Mouse (Mus musculus) limb, embryonic 15.5 days (tissue): ENCODE results near the gene Ear1. TPM values are rescaled to one million over a fixed set of nuclear protein-coding genes. Genes with fewer than 3 reads are reported as not detected.
"Not testable (repeated sequence)": the region's sequence is repeated elsewhere in the genome, so short reads cannot be mapped to it uniquely, and the experiment has no call there.

Experiments
- ATAC-seq: fragments of 200-750 bp; cut with Nextera tagmentation; 2 replicates; pipeline ENCODE4 v1.8.0; 2017; ENCODE audit warnings: low read depth, moderate TSS enrichment; ENCODE audit not compliant: insufficient number of reproducible peaks, low FRiP score, low TSS enrichment
- H3K27ac ChIP-seq: fragments of 300-500 bp; sonication (generic); 2 replicates; pipeline ENCODE4 v1.5.1; 2015; ENCODE audit warnings: moderate library complexity, mild to moderate bottlenecking, inconsistent platforms
- H3K27me3 ChIP-seq: fragments of 300-500 bp; sonication (generic); 2 replicates; pipeline ENCODE4 v1.6.1; 2015; ENCODE audit warnings: inconsistent platforms
- H3K36me3 ChIP-seq: fragments of 300-500 bp; sonication (generic); 2 replicates; pipeline ENCODE4 v1.6.1; 2015; ENCODE audit warnings: inconsistent platforms
- H3K4me1 ChIP-seq: fragments of 300-500 bp; sonication (generic); 2 replicates; pipeline ENCODE4 v1.6.1; 2015; ENCODE audit warnings: inconsistent platforms
- H3K4me2 ChIP-seq: fragments of 300-500 bp; sonication (generic); 2 replicates; pipeline ENCODE4 v1.6.1; 2015; ENCODE audit warnings: mild to moderate bottlenecking, inconsistent platforms
- H3K4me3 ChIP-seq: fragments of 300-500 bp; sonication (generic); 2 replicates; pipeline ENCODE4 v1.5.1; 2015; ENCODE audit warnings: mild to moderate bottlenecking, inconsistent platforms
- H3K9ac ChIP-seq: fragments of 300-500 bp; sonication (generic); 2 replicates; pipeline ENCODE4 v1.6.1; 2015; ENCODE audit warnings: inconsistent platforms
- H3K9me3 ChIP-seq: fragments of 300-500 bp; sonication (generic); 2 replicates; pipeline ENCODE4 v1.6.1; 2016; ENCODE audit warnings: inconsistent platforms
- WGBS: fragments of 180-500 bp; shearing (Covaris S2); methylation state at CpG from one replicate; pipeline ENCODE4 v1.1.7; 2015; 5-methylcytosine and 5-hydroxymethylcytosine counted together
- polyA plus RNA-seq: library from polyadenylated mRNA; unstranded; fragments of >200 nt; fragmentation: Nextera tagmentation; extraction: Ambion mirVana; gene quantifications from 2 replicates; pipeline ENCODE4 v1.2.1, GENCODE M21; 2015

The Ear1 gene
- polyA plus RNA-seq, 1 experiment from 2014 or later, result 0.70 TPM

GRCm38 (mm10) chr14:43793811-43794210 lies 81.5 kb downstream of the Ear1 start:
- not testable (repeated sequence) for H3K36me3 ChIP-seq, ATAC-seq, H3K4me2 ChIP-seq, H3K9me3 ChIP-seq, H3K27ac ChIP-seq, H3K9ac ChIP-seq, H3K4me3 ChIP-seq, H3K4me1 ChIP-seq, H3K27me3 ChIP-seq
- WGBS, result 86% methylated on average over 5 of the region's 5 CpGs

GRCm38 (mm10) chr14:43784645-43785044 lies 90.7 kb downstream of the Ear1 start, which contains the start of gene Gm8180:
Gene Gm8180, minus strand, starts transcription at chr14:43784745.
- H3K36me3 ChIP-seq, H3K4me1 ChIP-seq, H3K9me3 ChIP-seq, H3K4me2 ChIP-seq, H3K27ac ChIP-seq, H3K27me3 ChIP-seq, ATAC-seq, H3K9ac ChIP-seq, H3K4me3 ChIP-seq: not testable (repeated sequence)
- WGBS, result 83% methylated on average over 3 of the region's 3 CpGs

Other genes starting within 250 kb of the Ear1 start
- gene Gm8165, start 198.3 kb downstream of the Ear1 start, polyA plus RNA-seq, result not detected in 2 replicates
- 0.73 and 1.0 TPM in 2 replicates for gene Gm7324, start 177.7 kb downstream of the Ear1 start, polyA plus RNA-seq
- gene Gm16506, start 148.0 kb downstream of the Ear1 start, polyA plus RNA-seq, result not detected in 2 replicates
- gene Gm6526, start 127.7 kb downstream of the Ear1 start, polyA plus RNA-seq, result not detected in 2 replicates
- gene Gm8180, start 90.8 kb downstream of the Ear1 start, polyA plus RNA-seq, result not detected in 2 replicates
- gene Ear10, start 48.0 kb upstream of the Ear1 start, polyA plus RNA-seq, result not detected in 2 replicates
- gene Gm8113, start 49.9 kb upstream of the Ear1 start, polyA plus RNA-seq, result 3.8 and 4.6 TPM in 2 replicates
- gene Ang5, start 81.6 kb upstream of the Ear1 start, polyA plus RNA-seq, result not detected in 2 replicates
- not detected in 2 replicates for gene Ang6, start 126.8 kb upstream of the Ear1 start, polyA plus RNA-seq
- 0.37 TPM in 1 of 2 replicates, not detected in the other for gene Ear2, start 227.1 kb upstream of the Ear1 start, polyA plus RNA-seq
- gene Gm3327, start 248.3 kb upstream of the Ear1 start, polyA plus RNA-seq, result not detected in 2 replicates